Mouse (Mus musculus): ENCODE measurements at regions not wholly inside any gene's neighbourhood (a gene's known extent, or its start where the extent isn't known, plus 50 kb on each side); places are given as distances from the start of the nearest gene placed in this dataset.

GRCm38 (mm10) chr9:84278731-84279130, 353.8 kb downstream of the Bckdhb start:
- ATAC-seq (replicated peaks; ENCODE audit: low FRiP score) (peak; percentile 84), DNase-seq (ENCODE audit: low spot score) (no peak)
- H3K9ac ChIP-seq (ENCODE audit: low read length) = no peak overlapping the region
- H3K27ac ChIP-seq (ENCODE audit: low read depth, low read length) = peak overlapping the region; percentile 77
- 3% methylated on average over 1 of the region's 1 CpGs for WGBS
- H3K36me3 ChIP-seq (ENCODE audit: control insufficient read depth, insufficient read depth, low read length) = no peaks in the 10 kb centered on the region
- no peaks in the 10 kb centered on the region for H3K4me1 ChIP-seq (replicated peaks; ENCODE audit: control insufficient read depth, insufficient read depth, low read length)
- no peak overlapping the region for H3K4me2 ChIP-seq (ENCODE audit: low read depth, low read length, severe bottlenecking)
- no peaks in the 10 kb centered on the region for H3K27me3 ChIP-seq (ENCODE audit: control insufficient read depth, insufficient read depth, low read length)
- no peaks in the 10 kb centered on the region; the same call in 1 of the 2 replicates for H3K9me3 ChIP-seq (ENCODE audit: control insufficient read depth, low read length)
- H3K4me3 ChIP-seq (ENCODE audit: low read depth, low read length) = no peak overlapping the region

GRCm38 (mm10) chr9:84280898-84281297, 356.0 kb downstream of the Bckdhb start:
- 93% methylated on average over 4 of the region's 4 CpGs for WGBS
- no peak overlapping the region for H3K27ac ChIP-seq (ENCODE audit: low read depth, low read length)
- H3K9ac ChIP-seq (ENCODE audit: low read length) = no peak overlapping the region
- no peak for ATAC-seq (replicated peaks; ENCODE audit: low FRiP score)
- H3K27me3 ChIP-seq (ENCODE audit: control insufficient read depth, insufficient read depth, low read length) = no peaks in the 10 kb centered on the region
- no peaks in the 10 kb centered on the region for H3K4me1 ChIP-seq (replicated peaks; ENCODE audit: control insufficient read depth, insufficient read depth, low read length)
- H3K4me2 ChIP-seq (ENCODE audit: low read depth, low read length, severe bottlenecking) = no peak overlapping the region
- H3K36me3 ChIP-seq (ENCODE audit: control insufficient read depth, insufficient read depth, low read length) = no peaks in the 10 kb centered on the region
- no peaks in the 10 kb centered on the region; the same call in 1 of the 2 replicates for H3K9me3 ChIP-seq (ENCODE audit: control insufficient read depth, low read length)
- DNase-seq (ENCODE audit: low spot score) = no peak
- H3K4me3 ChIP-seq (ENCODE audit: low read depth, low read length) = no peak overlapping the region

- Histone ChIP-seq H3K9me3 (ENCODE audit: control insufficient read depth, low read length) (no peaks in the 10 kb centered on the region; the same call in 1 of the 2 replicates), H3K4me1 (replicated peaks; ENCODE audit: control insufficient read depth, insufficient read depth, low read length) (no peaks in the 10 kb centered on the region), H3K4me3 (ENCODE audit: low read depth, low read length) (no peak overlapping the region), H3K36me3 (ENCODE audit: control insufficient read depth, insufficient read depth, low read length) (no peaks in the 10 kb centered on the region), H3K27ac (ENCODE audit: low read depth, low read length) (no peak overlapping the region), H3K9ac (ENCODE audit: low read length) (no peak overlapping the region), H3K4me2 (ENCODE audit: low read depth, low read length, severe bottlenecking) (no peak overlapping the region), H3K27me3 (ENCODE audit: control insufficient read depth, insufficient read depth, low read length) (no peaks in the 10 kb centered on the region)
- 72% methylated on average over 3 of the region's 3 CpGs for WGBS
- ATAC-seq (replicated peaks; ENCODE audit: low FRiP score) (no peak), DNase-seq (ENCODE audit: low spot score) (no peak)
Observed at GRCm38 (mm10) chr9:84281610-84282009, 356.7 kb downstream of the Bckdhb start.

- no peak overlapping the region for H3K4me3 ChIP-seq (ENCODE audit: low read depth, low read length)
- 87% methylated on average over 5 of the region's 6 CpGs for WGBS
- no peak overlapping the region for H3K9ac ChIP-seq (ENCODE audit: low read length)
- no peak overlapping the region for H3K4me2 ChIP-seq (ENCODE audit: low read depth, low read length, severe bottlenecking)
- no peaks in the 10 kb centered on the region for H3K27me3 ChIP-seq (ENCODE audit: control insufficient read depth, insufficient read depth, low read length)
- no peak overlapping the region for H3K27ac ChIP-seq (ENCODE audit: low read depth, low read length)
- no peak for DNase-seq (ENCODE audit: low spot score)
- no peaks in the 10 kb centered on the region for H3K4me1 ChIP-seq (replicated peaks; ENCODE audit: control insufficient read depth, insufficient read depth, low read length)
- no peaks in the 10 kb centered on the region; the same call in 1 of the 2 replicates for H3K9me3 ChIP-seq (ENCODE audit: control insufficient read depth, low read length)
- H3K36me3 ChIP-seq (ENCODE audit: control insufficient read depth, insufficient read depth, low read length) = no peaks in the 10 kb centered on the region
- ATAC-seq (replicated peaks; ENCODE audit: low FRiP score) = no peak
Observed at GRCm38 (mm10) chr9:84283296-84283695, 358.4 kb downstream of the Bckdhb start.

GRCm38 (mm10) chr9:84285604-84286003, 360.7 kb downstream of the Bckdhb start:
- no peak overlapping the region for H3K9ac ChIP-seq (ENCODE audit: low read length)
- H3K27ac ChIP-seq (ENCODE audit: low read depth, low read length) = no peak overlapping the region
- no peaks in the 10 kb centered on the region for H3K4me1 ChIP-seq (replicated peaks; ENCODE audit: control insufficient read depth, insufficient read depth, low read length)
- WGBS = 38% methylated on average over 4 of the region's 4 CpGs
- H3K4me2 ChIP-seq (ENCODE audit: low read depth, low read length, severe bottlenecking) = no peak overlapping the region
- H3K4me3 ChIP-seq (ENCODE audit: low read depth, low read length) = no peak overlapping the region
- H3K36me3 ChIP-seq (ENCODE audit: control insufficient read depth, insufficient read depth, low read length) = no peaks in the 10 kb centered on the region
- ATAC-seq (replicated peaks; ENCODE audit: low FRiP score) (peak; percentile 42; the same call in 1 of the 2 replicates), DNase-seq (ENCODE audit: low spot score) (no peak)
- H3K9me3 ChIP-seq (ENCODE audit: control insufficient read depth, low read length) = no peaks in the 10 kb centered on the region; the same call in 1 of the 2 replicates
- H3K27me3 ChIP-seq (ENCODE audit: control insufficient read depth, insufficient read depth, low read length) = no peaks in the 10 kb centered on the region

GRCm38 (mm10) chr9:84295891-84296290, 370.9 kb downstream of the Bckdhb start:
- Histone ChIP-seq H3K36me3 (ENCODE audit: control insufficient read depth, insufficient read depth, low read length) (no peaks in the 10 kb centered on the region), H3K27ac (ENCODE audit: low read depth, low read length) (no peak overlapping the region), H3K4me2 (ENCODE audit: low read depth, low read length, severe bottlenecking) (no peak overlapping the region), H3K9me3 (ENCODE audit: control insufficient read depth, low read length) (no peaks in the 10 kb centered on the region), H3K4me3 (ENCODE audit: low read depth, low read length) (no peak overlapping the region), H3K4me1 (replicated peaks; ENCODE audit: control insufficient read depth, insufficient read depth, low read length) (no peaks in the 10 kb centered on the region), H3K27me3 (ENCODE audit: control insufficient read depth, insufficient read depth, low read length) (no peaks in the 10 kb centered on the region), H3K9ac (ENCODE audit: low read length) (no peak overlapping the region)
- DNase-seq (ENCODE audit: low spot score) = peak; percentile 57
- 26% methylated on average over 1 of the region's 1 CpGs for WGBS
- peak; percentile 49; the same call in 1 of the 2 replicates for ATAC-seq (replicated peaks; ENCODE audit: low FRiP score)

- no peak for DNase-seq (ENCODE audit: low spot score)
- Histone ChIP-seq H3K27me3 (ENCODE audit: control insufficient read depth, insufficient read depth, low read length) (no peaks in the 10 kb centered on the region), H3K9ac (ENCODE audit: low read length) (no peak overlapping the region), H3K36me3 (ENCODE audit: control insufficient read depth, insufficient read depth, low read length) (no peaks in the 10 kb centered on the region), H3K4me1 (replicated peaks; ENCODE audit: control insufficient read depth, insufficient read depth, low read length) (no peaks in the 10 kb centered on the region), H3K4me3 (ENCODE audit: low read depth, low read length) (no peak overlapping the region), H3K4me2 (ENCODE audit: low read depth, low read length, severe bottlenecking) (no peak overlapping the region), H3K9me3 (ENCODE audit: control insufficient read depth, low read length) (no peaks in the 10 kb centered on the region), H3K27ac (ENCODE audit: low read depth, low read length) (no peak overlapping the region)
- no peak for ATAC-seq (replicated peaks; ENCODE audit: low FRiP score)
- 72% methylated on average over 3 of the region's 3 CpGs for WGBS
Observed at GRCm38 (mm10) chr9:84296456-84296855, 371.5 kb downstream of the Bckdhb start.

GRCm38 (mm10) chr9:84304398-84304797, 379.5 kb downstream of the Bckdhb start:
- no peak for DNase-seq (ENCODE audit: low spot score)
- no peak overlapping the region for H3K9ac ChIP-seq (ENCODE audit: low read length)
- no peaks in the 10 kb centered on the region for H3K9me3 ChIP-seq (ENCODE audit: control insufficient read depth, low read length)
- no peak overlapping the region for H3K4me2 ChIP-seq (ENCODE audit: low read depth, low read length, severe bottlenecking)
- WGBS = 93% methylated on average over 2 of the region's 2 CpGs
- H3K4me3 ChIP-seq (ENCODE audit: low read depth, low read length) = no peak overlapping the region
- no peaks in the 10 kb centered on the region for H3K27me3 ChIP-seq (ENCODE audit: control insufficient read depth, insufficient read depth, low read length)
- H3K36me3 ChIP-seq (ENCODE audit: control insufficient read depth, insufficient read depth, low read length) = no peaks in the 10 kb centered on the region
- ATAC-seq (replicated peaks; ENCODE audit: low FRiP score) = no peak
- H3K4me1 ChIP-seq (replicated peaks; ENCODE audit: control insufficient read depth, insufficient read depth, low read length) = no peaks in the 10 kb centered on the region
- no peak overlapping the region for H3K27ac ChIP-seq (ENCODE audit: low read depth, low read length)

- Histone ChIP-seq H3K4me2 (ENCODE audit: low read depth, low read length, severe bottlenecking) (no peak overlapping the region), H3K27ac (ENCODE audit: low read depth, low read length) (no peak overlapping the region), H3K36me3 (ENCODE audit: control insufficient read depth, insufficient read depth, low read length) (no peaks in the 10 kb centered on the region), H3K4me3 (ENCODE audit: low read depth, low read length) (no peak overlapping the region), H3K9ac (ENCODE audit: low read length) (no peak overlapping the region), H3K4me1 (replicated peaks; ENCODE audit: control insufficient read depth, insufficient read depth, low read length) (no peaks in the 10 kb centered on the region), H3K27me3 (ENCODE audit: control insufficient read depth, insufficient read depth, low read length) (no peaks in the 10 kb centered on the region), H3K9me3 (ENCODE audit: control insufficient read depth, low read length) (no peaks in the 10 kb centered on the region)
- WGBS = 82% methylated on average over 2 of the region's 2 CpGs
- no peak for DNase-seq (ENCODE audit: low spot score)
- no peak for ATAC-seq (replicated peaks; ENCODE audit: low FRiP score)
Observed at GRCm38 (mm10) chr9:84318811-84319210, 393.9 kb downstream of the Bckdhb start.
